Mouse (Mus musculus): ENCODE data around the gene Olfr1126. TPM values are rescaled to one million over a fixed set of nuclear protein-coding genes. Genes with fewer than 3 reads are reported as not detected.

Gene Olfr1126
- polyA plus RNA-seq, 1 experiment from 2014 or later, result not detected

Other genes with a start within 250 kb of the Olfr1126 start
- gene Olfr1113, start 245.0 kb upstream of the Olfr1126 start, polyA plus RNA-seq (2015; fragmentation: Nextera tagmentation; extraction: Ambion mirVana), result not detected in 2 replicates
- not detected in 2 replicates for gene Olfr1115, start 205.9 kb upstream of the Olfr1126 start, polyA plus RNA-seq (2015; fragmentation: Nextera tagmentation; extraction: Ambion mirVana)
- gene Olfr1116, start 186.4 kb upstream of the Olfr1126 start, polyA plus RNA-seq (2015; fragmentation: Nextera tagmentation; extraction: Ambion mirVana), result not detected in 2 replicates
- not detected in 2 replicates for gene Olfr1118, start 146.4 kb upstream of the Olfr1126 start, polyA plus RNA-seq (2015; fragmentation: Nextera tagmentation; extraction: Ambion mirVana)
- gene Olfr1120, start 99.1 kb upstream of the Olfr1126 start, polyA plus RNA-seq (2015; fragmentation: Nextera tagmentation; extraction: Ambion mirVana), result not detected in 2 replicates
- not detected in 2 replicates for gene Olfr1121, start 84.1 kb upstream of the Olfr1126 start, polyA plus RNA-seq (2015; fragmentation: Nextera tagmentation; extraction: Ambion mirVana)
- not detected in 2 replicates for gene Olfr1122, start 68.1 kb upstream of the Olfr1126 start, polyA plus RNA-seq (2015; fragmentation: Nextera tagmentation; extraction: Ambion mirVana)
- gene Olfr1123, start 37.3 kb upstream of the Olfr1126 start, polyA plus RNA-seq (2015; fragmentation: Nextera tagmentation; extraction: Ambion mirVana), result not detected in 2 replicates
- not detected in 2 replicates for gene Olfr1124, start 23.7 kb upstream of the Olfr1126 start, polyA plus RNA-seq (2015; fragmentation: Nextera tagmentation; extraction: Ambion mirVana)
- gene Pramel7, start 43.1 kb downstream of the Olfr1126 start, polyA plus RNA-seq (2015; fragmentation: Nextera tagmentation; extraction: Ambion mirVana), result not detected in 2 replicates
- gene Pramel6, start 52.6 kb downstream of the Olfr1126 start, polyA plus RNA-seq (2015; fragmentation: Nextera tagmentation; extraction: Ambion mirVana), result not detected in 2 replicates
- not detected in 2 replicates for gene Olfr153, start 77.8 kb downstream of the Olfr1126 start, polyA plus RNA-seq (2015; fragmentation: Nextera tagmentation; extraction: Ambion mirVana)
- not detected in 2 replicates for gene Olfr1128, start 91.6 kb downstream of the Olfr1126 start, polyA plus RNA-seq (2015; fragmentation: Nextera tagmentation; extraction: Ambion mirVana)
- gene Olfr1129, start 119.9 kb downstream of the Olfr1126 start, polyA plus RNA-seq (2015; fragmentation: Nextera tagmentation; extraction: Ambion mirVana), result not detected in 2 replicates
- not detected in 2 replicates for gene Olfr1130, start 152.2 kb downstream of the Olfr1126 start, polyA plus RNA-seq (2015; fragmentation: Nextera tagmentation; extraction: Ambion mirVana)
- not detected in 2 replicates for gene Olfr1131, start 173.1 kb downstream of the Olfr1126 start, polyA plus RNA-seq (2015; fragmentation: Nextera tagmentation; extraction: Ambion mirVana)
- gene Olfr1132, start 183.6 kb downstream of the Olfr1126 start, polyA plus RNA-seq (2015; fragmentation: Nextera tagmentation; extraction: Ambion mirVana), result not detected in 2 replicates
- gene Olfr1133, start 193.4 kb downstream of the Olfr1126 start, polyA plus RNA-seq (2015; fragmentation: Nextera tagmentation; extraction: Ambion mirVana), result not detected in 2 replicates
- gene Olfr1134, start 204.5 kb downstream of the Olfr1126 start, polyA plus RNA-seq (2015; fragmentation: Nextera tagmentation; extraction: Ambion mirVana), result not detected in 2 replicates
- gene Olfr1135, start 219.7 kb downstream of the Olfr1126 start, polyA plus RNA-seq (2015; fragmentation: Nextera tagmentation; extraction: Ambion mirVana), result not detected in 2 replicates
- gene Olfr1136, start 240.0 kb downstream of the Olfr1126 start, polyA plus RNA-seq (2015; fragmentation: Nextera tagmentation; extraction: Ambion mirVana), result not detected in 2 replicates